Mouse (Mus musculus): ENCODE data around the gene Atp8a1.

GRCm38 (mm10) chr5:67866221-67866620 lies 19.0 kb upstream of the Atp8a1 start:
- TF ChIP-seq GABPA (IDR thresholded peaks at IDR 0.05; ENCODE audit: insufficient replicate concordance, low read depth, low read length): no peak
- no peak for TF ChIP-seq CTCF (conservative IDR thresholded peaks at IDR 0.05 in 1 of 2, IDR thresholded peaks at IDR 0.05 in 1 of 2; ENCODE audit: low read depth in 2 of 2, low read length in 2 of 2)
- TF ChIP-seq POLR2A (IDR thresholded peaks at IDR 0.05; ENCODE audit: low read depth, low read length): no peak
- no peak for TF ChIP-seq EP300 (IDR thresholded peaks at IDR 0.05; ENCODE audit: low read length)
- no peak for TF ChIP-seq CHD1 (IDR thresholded peaks at IDR 0.05; ENCODE audit: low read depth, low read length)
- TF ChIP-seq ZC3H11A (IDR thresholded peaks at IDR 0.05; ENCODE audit: low read depth, low read length): no peak
- TF ChIP-seq UBTF (IDR thresholded peaks at IDR 0.05; ENCODE audit: low read depth, low read length): no peak
- no peak for TF ChIP-seq CHD2 (IDR thresholded peaks at IDR 0.05; ENCODE audit: low read length)
- TF ChIP-seq SIN3A (IDR thresholded peaks at IDR 0.05; ENCODE audit: low read length): no peak
- no peak for TF ChIP-seq ZKSCAN1 (IDR thresholded peaks at IDR 0.05; ENCODE audit: borderline replicate concordance, low read depth, low read length)
- no peak for TF ChIP-seq ETS1 (conservative IDR thresholded peaks at IDR 0.05; ENCODE audit: low read depth, low read length)
- TF ChIP-seq MYC (IDR thresholded peaks at IDR 0.05; ENCODE audit: low read depth, low read length): no peak

All from CH12.LX (cell line).